Mouse (Mus musculus) cerebellum, postnatal 4 days (tissue): ENCODE data around the gene Bicra.
A peak's percentile ranks its signal among the peaks of the same experiment; 100 is the strongest.

Experiments
- DNase-seq, 2 experiments: peaks; one replicate each; pipeline ENCODE4 v3.0.0; 2022; ENCODE audit warnings: low spot score in 2 of 2, mixed read lengths in 1 of 2

Gene Bicra

GRCm38 (mm10) chr7:16048164-16048564, 443 bp upstream of the Bicra start:
- peak; percentile 92 to 98 for DNase-seq

- peak; percentile 52 to 69 for DNase-seq
These were observed 1.0 kb downstream of the Bicra start for GRCm38 (mm10) chr7:16046481-16047337.

DNA sequence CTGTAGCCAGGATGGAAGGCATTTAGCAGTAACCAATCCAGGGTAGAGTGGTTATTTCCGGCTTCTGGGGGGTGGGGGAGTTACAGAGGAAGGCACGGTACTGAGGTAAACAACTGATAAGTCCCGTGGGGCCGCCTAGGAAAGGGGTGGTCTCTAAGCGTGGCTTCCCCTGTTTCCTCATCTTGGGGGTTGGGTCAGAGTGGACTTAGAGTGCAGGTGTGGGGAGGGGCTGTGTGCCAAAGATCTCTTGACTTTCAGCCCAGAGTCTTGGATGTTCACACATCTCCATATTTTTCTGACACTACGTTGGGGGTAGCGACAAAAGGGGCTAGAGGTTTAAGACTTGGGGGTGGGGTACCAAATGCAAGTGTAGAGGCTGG, 1.6 kb downstream of the Bicra start:
- DNase-seq = peak in 1 of 2 experiments; percentile 35

DNA sequence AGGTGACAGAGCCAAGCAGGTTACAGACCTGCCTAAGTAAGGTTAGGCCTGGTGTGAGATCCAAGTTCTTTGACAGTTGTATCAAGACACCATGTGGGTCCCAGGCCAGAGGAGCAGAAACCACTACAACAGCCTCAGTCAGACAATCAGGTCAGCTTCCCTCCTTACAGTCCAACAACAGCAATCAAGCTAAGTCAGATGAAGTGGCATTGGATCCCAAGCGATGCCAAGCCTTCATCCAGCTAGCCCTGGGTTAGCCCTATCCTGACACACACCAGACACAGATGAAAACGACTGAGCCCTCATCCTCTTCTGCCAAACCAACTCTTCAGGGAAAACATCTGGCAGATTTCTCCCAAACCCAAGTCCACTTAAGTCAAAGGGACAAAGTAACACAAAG, 2.2 kb downstream of the Bicra start:
- no peak for DNase-seq

GRCm38 (mm10) chr7:16044531-16044930, 3.2 kb downstream of the Bicra start:
- no peak for DNase-seq

DNA sequence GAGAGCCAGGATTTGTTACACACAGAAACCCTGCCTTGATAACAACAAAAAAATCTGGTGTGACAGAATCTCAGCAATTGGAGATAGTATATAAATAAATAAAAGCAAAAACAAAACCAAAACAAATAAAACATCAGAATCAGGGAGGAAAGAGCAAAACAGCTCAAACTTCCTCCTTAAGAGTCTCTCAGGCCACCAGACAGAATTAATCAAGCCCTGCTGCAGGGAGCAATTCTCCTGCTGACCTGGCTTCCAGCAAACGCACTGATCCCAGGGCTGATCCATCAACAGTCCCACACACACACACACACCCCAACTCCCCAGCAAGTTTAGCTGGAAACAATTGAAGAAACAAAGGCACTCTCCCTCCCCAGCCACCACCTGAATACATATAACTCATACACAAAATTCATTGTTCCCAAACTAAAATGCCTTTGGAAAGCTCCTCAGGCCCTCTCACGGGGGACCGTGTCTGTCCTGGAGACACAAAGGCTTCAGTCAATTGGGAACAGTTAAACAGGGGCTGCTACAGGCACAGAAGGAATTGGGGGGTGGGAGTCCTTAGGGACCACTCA, 3.8 kb downstream of the Bicra start:
- no peak for DNase-seq

DNA sequence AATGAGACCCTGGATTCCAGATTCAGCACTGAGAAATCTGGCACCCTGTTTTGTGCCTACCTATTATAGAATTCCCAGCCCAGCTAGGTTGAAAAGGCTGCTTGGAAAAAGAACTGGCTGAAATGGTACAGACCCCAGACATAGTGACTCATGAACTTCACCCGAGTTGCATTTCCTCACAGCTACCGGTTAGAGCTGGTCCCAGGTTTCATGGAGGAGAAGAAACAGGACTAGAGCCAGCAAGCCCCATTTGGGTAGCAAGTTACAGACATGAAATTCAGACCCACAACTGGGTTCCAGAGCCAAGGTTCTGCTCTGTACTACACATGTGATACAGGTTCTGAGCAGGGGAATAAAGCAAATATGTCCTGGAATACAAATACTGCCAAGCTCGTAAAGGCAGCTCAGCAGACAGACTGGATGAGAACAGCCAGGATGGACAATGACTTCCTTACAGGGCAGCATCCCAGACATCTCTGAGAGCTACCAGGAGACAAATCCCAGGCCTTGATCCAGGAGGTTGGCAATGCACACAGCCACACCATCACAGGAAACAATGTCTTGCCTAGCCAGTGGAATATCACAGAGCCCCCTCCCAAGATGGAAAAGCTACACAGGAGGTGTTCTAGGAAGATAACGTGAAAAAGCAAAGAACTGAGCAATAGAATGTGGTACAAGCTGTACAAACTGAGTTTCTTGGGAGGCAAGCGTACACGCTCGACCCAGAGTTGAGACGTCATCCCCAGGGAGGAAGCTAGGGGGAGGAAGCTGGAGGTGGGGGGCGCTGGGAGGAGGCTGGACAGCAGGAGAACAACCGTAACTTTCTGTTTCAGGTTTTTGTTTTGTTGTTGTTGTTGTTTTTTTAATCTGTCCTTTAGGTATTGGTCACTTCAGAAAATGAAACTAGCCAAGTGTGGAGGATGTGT, 4.6 kb downstream of the Bicra start:
- DNase-seq = no peak

GRCm38 (mm10) chr7:16041208-16041607, 6.5 kb downstream of the Bicra start:
- DNase-seq = no peak

DNA sequence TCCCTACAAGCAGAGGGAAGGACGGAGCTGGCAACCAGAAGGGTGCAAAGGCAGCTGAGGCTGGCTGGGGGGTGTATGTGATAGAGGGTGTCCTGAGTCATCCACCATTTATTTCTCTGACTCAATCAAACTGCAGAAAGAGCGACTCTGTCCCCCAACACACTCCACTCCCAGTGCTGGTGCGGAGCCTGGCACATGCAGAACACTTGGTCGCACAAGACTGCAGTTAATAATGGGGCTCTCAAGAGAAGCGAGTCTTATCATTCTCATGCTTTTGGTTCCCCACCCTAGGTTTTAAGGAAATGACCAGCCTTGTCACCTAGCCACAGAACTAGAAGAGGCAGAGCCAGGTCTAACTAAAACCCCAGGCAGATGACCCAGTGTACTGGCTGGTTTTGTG, 8.4 kb downstream of the Bicra start:
- no peak for DNase-seq

- DNase-seq = no peak
These were observed 10.7 kb downstream of the Bicra start for GRCm38 (mm10) chr7:16036972-16037371.

DNA sequence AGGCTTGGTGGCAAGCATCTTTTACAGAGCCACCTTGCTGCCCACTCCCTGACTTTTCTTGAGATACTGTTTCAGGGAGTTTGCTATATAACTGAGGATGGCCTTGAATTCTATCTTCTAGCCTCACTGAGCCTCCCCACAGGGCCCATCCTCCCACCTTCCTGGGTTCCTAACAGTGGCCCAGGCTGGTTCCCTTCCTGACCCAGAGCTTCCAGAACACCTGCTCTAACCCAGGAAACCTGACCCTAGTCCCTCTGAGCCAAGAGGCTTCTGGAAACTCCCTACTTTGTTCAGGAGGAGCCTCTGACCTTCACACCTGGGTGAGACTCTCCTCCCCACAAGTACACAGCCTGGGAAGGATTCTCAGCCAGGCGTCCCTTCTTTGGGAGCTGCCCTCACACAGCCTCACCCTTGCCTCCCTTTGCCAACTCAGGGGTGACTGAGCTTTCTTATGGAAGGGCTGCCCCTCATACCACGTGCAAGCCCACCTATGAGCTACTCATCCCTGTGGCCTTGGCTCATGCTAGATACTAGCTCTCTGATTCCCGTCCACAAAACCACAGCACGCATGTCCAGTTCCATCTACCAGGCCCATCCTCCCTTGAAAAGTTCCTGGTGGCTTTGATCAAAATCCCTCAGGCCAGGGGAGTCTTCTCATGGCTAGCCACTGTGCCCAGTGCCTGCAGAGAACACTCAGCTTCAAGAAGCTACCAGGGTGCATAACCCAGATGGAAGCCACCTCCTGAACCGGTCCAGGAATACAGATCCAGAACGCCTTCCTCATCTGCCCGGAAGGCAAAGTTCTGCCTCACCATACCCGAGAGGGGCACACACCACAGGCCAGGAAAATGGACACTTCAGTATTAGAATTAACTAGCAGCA, 13.9 kb downstream of the Bicra start:
- no peak for DNase-seq

GRCm38 (mm10) chr7:16033059-16033458, 14.7 kb downstream of the Bicra start:
- no peak for DNase-seq

GRCm38 (mm10) chr7:16031072-16031471, 16.6 kb downstream of the Bicra start:
- no peak for DNase-seq

DNA sequence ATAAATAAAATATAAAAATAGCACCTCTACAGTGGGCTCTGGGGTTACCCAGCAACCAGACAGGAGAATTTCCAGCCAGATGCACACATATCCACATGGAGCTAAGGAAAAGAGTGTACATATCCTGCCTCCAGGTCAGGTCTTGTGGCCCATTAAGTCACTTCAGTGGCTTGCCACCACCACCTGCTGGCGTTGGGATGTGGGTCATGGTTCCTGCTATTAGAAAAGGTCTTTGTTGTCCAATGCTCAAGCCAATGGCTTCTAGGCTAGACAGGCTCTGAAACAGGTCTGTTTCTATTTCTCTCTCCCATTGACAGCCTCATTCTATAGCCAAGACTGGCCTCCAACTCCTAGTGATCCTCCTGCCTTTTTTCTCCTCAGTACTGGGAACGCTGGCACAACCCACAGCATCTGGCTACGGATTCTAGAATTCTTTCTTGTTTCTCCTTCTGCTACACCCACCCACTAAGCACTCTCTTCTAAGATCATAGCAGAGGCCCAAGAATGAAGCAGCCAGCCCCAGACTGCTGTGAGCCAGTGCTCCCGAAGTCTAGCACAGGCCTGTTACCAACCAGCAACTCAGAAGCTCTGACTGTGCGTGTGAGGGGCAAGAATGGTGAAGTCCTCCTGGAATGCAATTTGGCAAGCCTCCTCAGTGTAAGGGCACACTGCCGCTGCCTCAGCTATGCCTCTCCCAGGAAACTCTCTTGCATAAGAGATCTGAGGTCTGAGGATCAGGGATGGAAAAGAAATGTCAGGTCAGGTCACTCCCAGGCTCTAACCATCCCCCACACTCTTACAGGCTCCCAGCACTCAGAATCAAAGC, 19.4 kb downstream of the Bicra start:
- no peak for DNase-seq

- DNase-seq = no peak
These were observed 23.0 kb downstream of the Bicra start for GRCm38 (mm10) chr7:16024603-16025222.

- DNase-seq = no peak
These were observed 28.2 kb downstream of the Bicra start for GRCm38 (mm10) chr7:16019256-16020094.

- no peak for DNase-seq
These were observed 29.5 kb downstream of the Bicra start for GRCm38 (mm10) chr7:16018016-16018810.

GRCm38 (mm10) chr7:16015384-16015783, 32.3 kb downstream of the Bicra start:
- no peak for DNase-seq
